Mouse (Mus musculus) lung, postnatal 0 days (tissue): ENCODE data around the gene Pde12.

Source experiments
- CTCF ChIP-seq: IDR thresholded peaks from 2 replicates; pipeline ENCODE4 v1.5.1; 2016; ENCODE audit warnings: antibody characterized with exemption, mild to moderate bottlenecking
- EP300 ChIP-seq: IDR thresholded peaks from 2 replicates; pipeline ENCODE4 v1.6.1; 2016; ENCODE audit warnings: antibody characterized with exemption, mild to moderate bottlenecking, control low read depth

DNA sequence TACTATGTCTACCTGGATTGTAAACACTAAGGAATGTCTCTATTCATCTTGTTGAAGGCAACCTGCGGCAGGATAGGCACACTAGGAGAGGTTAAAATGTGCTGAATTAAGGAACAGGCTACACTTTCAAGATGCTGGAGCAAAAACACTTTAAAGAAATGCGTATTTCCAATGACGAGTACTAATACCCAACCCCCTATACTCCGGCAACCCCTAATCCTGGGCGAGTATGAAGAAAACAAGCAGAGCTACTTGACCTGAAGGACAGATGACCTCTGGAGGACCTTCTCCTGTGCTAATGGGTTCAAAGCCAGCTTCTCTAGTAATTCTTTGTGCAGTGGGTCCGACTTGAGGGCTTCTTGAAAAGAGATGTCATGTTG is 1.7 kb downstream of the Pde12 start:
- TF ChIP-seq CTCF, result no peak
- 0 out of 2 replicates have a peak, but pooled peaks have one; percentile 6 for TF ChIP-seq EP300
